Mouse (Mus musculus): ENCODE measurements at regions not wholly inside any gene's neighbourhood (a gene's known extent, or its start where the extent isn't known, plus 50 kb on each side); places are given as distances from the start of the nearest gene placed in this dataset.

DNA sequence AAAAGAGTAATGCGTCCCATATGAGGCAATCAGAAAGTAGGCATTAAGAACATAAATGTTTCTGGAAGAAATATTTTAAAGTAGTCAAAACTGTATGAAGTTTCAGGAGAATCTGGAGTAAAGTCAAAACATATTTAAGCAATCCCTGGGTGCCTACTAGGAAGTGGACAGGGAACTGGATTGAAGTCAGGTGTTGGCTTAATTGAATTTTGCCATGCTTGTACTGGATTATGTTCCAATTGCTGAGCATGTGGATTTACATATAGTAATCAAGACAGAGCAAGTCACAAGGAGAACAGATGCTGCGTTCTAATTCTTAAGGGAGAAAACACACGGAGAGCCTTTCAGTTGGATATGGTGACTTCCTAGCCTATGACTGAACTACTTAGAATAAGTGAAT, 259.8 kb upstream of the Robo2 start:
- no peak overlapping the region for H3K27ac ChIP-seq
- H3K27me3 ChIP-seq: no peaks in the 10 kb centered on the region
- no peak overlapping the region for H3K4me3 ChIP-seq
- no peaks in the 10 kb centered on the region for H3K9me3 ChIP-seq (replicated peaks)
- H3K4me1 ChIP-seq (replicated peaks): no peaks in the 10 kb centered on the region
- no peaks in the 10 kb centered on the region for H3K36me3 ChIP-seq
- H3K4me2 ChIP-seq: no peak overlapping the region
- H3K9ac ChIP-seq: no peak overlapping the region
- WGBS: 84% methylated on average over 3 of the region's 3 CpGs
- no peak for ATAC-seq (replicated peaks; ENCODE audit: insufficient number of reproducible peaks, insufficient read depth, low FRiP score, low read depth)

GRCm38 (mm10) chr16:74664337-74664736, 252.7 kb upstream of the Robo2 start:
- no peak overlapping the region for H3K4me3 ChIP-seq
- 57% methylated on average over 1 of the region's 1 CpGs for WGBS
- H3K4me1 ChIP-seq (replicated peaks): no peaks in the 10 kb centered on the region
- no peak overlapping the region for H3K27ac ChIP-seq
- H3K9me3 ChIP-seq (replicated peaks): no peaks in the 10 kb centered on the region
- H3K36me3 ChIP-seq: no peaks in the 10 kb centered on the region
- H3K27me3 ChIP-seq: no peaks in the 10 kb centered on the region
- H3K4me2 ChIP-seq: no peak overlapping the region
- ATAC-seq (replicated peaks; ENCODE audit: insufficient number of reproducible peaks, insufficient read depth, low FRiP score, low read depth): no peak
- no peak overlapping the region for H3K9ac ChIP-seq

- H3K4me3 ChIP-seq: no peak overlapping the region
- H3K9me3 ChIP-seq (replicated peaks): no peaks in the 10 kb centered on the region
- H3K27ac ChIP-seq: no peak overlapping the region
- H3K27me3 ChIP-seq: no peaks in the 10 kb centered on the region
- WGBS: 76% methylated on average over 3 of the region's 3 CpGs
- no peak for ATAC-seq (replicated peaks; ENCODE audit: insufficient number of reproducible peaks, insufficient read depth, low FRiP score, low read depth)
- no peaks in the 10 kb centered on the region for H3K36me3 ChIP-seq
- no peaks in the 10 kb centered on the region for H3K4me1 ChIP-seq (replicated peaks)
- no peak overlapping the region for H3K4me2 ChIP-seq
- no peak overlapping the region for H3K9ac ChIP-seq
These were observed 239.6 kb upstream of the Robo2 start for GRCm38 (mm10) chr16:74651244-74651643.

DNA sequence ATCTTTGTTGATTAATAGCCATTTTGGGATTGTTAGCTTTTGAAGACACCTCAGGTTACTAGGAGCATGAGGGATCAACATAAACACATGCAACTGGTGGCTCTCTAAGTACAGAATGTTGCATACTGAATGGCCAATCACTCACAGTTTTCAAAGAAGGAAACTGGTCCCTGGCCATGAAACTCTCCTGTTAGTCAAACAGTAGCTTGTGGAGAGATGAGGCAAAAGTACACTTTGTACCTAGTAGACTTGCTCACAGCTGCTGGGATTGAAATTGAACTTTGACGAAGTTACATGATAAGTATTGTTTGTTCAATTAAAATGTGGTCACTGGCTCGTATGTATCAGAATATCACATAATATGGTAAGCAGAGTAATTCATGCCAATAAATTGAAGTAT, 237.6 kb upstream of the Robo2 start:
- ATAC-seq (replicated peaks; ENCODE audit: insufficient number of reproducible peaks, insufficient read depth, low FRiP score, low read depth): no peak
- WGBS: 82% methylated on average over 2 of the region's 2 CpGs
- no peaks in the 10 kb centered on the region for H3K4me1 ChIP-seq (replicated peaks)
- H3K9ac ChIP-seq: no peak overlapping the region
- H3K9me3 ChIP-seq (replicated peaks): no peaks in the 10 kb centered on the region
- H3K27me3 ChIP-seq: no peaks in the 10 kb centered on the region
- no peaks in the 10 kb centered on the region for H3K36me3 ChIP-seq
- no peak overlapping the region for H3K4me3 ChIP-seq
- H3K4me2 ChIP-seq: no peak overlapping the region
- no peak overlapping the region for H3K27ac ChIP-seq

- no peak overlapping the region for H3K27ac ChIP-seq
- no peaks in the 10 kb centered on the region for H3K27me3 ChIP-seq
- H3K36me3 ChIP-seq: no peaks in the 10 kb centered on the region
- ATAC-seq (replicated peaks; ENCODE audit: insufficient number of reproducible peaks, insufficient read depth, low FRiP score, low read depth): no peak
- no peaks in the 10 kb centered on the region for H3K9me3 ChIP-seq (replicated peaks)
- no peak overlapping the region for H3K4me2 ChIP-seq
- no peaks in the 10 kb centered on the region for H3K4me1 ChIP-seq (replicated peaks)
- no peak overlapping the region for H3K9ac ChIP-seq
- no peak overlapping the region for H3K4me3 ChIP-seq
These were observed 236.8 kb upstream of the Robo2 start for GRCm38 (mm10) chr16:74648384-74648783.

DNA sequence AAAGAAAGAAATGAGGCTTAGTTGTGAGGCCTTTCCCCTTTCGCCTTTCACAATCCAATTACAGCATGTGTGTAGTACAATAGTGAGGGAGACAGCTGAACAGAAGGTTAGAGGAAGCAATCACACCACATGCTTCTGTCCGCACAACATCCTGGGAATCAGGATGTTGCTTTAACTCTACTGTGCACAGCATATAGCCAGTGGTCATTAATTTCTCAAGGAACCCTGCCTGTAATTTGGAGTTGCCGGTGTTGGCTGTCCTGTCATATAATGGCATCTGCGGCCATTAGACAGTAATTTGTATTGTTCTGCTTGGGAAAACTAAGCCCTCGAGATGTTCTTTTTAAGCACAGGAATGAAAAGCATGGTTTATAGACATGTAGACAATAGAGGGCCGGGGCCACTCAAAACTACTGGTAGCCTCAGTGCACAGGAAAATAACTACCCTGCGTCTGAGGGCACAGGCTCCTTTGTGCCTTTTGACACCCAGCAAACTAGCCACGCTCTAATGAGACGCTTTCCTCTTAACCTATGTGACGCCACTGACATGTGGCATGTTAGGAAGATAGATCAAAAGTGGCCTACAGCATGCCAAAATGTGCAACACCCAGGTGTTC, 233.2 kb upstream of the Robo2 start:
- H3K4me3 ChIP-seq: no peak overlapping the region
- no peak for ATAC-seq (replicated peaks; ENCODE audit: insufficient number of reproducible peaks, insufficient read depth, low FRiP score, low read depth)
- 80% methylated on average over 10 of the region's 10 CpGs for WGBS
- no peak overlapping the region for H3K27ac ChIP-seq
- H3K9me3 ChIP-seq (replicated peaks): no peaks in the 10 kb centered on the region
- no peaks in the 10 kb centered on the region for H3K4me1 ChIP-seq (replicated peaks)
- H3K4me2 ChIP-seq: no peak overlapping the region
- no peaks in the 10 kb centered on the region for H3K27me3 ChIP-seq
- no peaks in the 10 kb centered on the region for H3K36me3 ChIP-seq
- no peak overlapping the region for H3K9ac ChIP-seq

- H3K27me3 ChIP-seq: no peaks in the 10 kb centered on the region
- H3K36me3 ChIP-seq: no peaks in the 10 kb centered on the region
- no peaks in the 10 kb centered on the region for H3K4me1 ChIP-seq (replicated peaks)
- H3K4me3 ChIP-seq: no peak overlapping the region
- H3K9me3 ChIP-seq (replicated peaks): no peaks in the 10 kb centered on the region
- no peak for ATAC-seq (replicated peaks; ENCODE audit: insufficient number of reproducible peaks, insufficient read depth, low FRiP score, low read depth)
- H3K27ac ChIP-seq: no peak overlapping the region
- WGBS: 70% methylated on average over 7 of the region's 7 CpGs
- H3K9ac ChIP-seq: no peak overlapping the region
- no peak overlapping the region for H3K4me2 ChIP-seq
These were observed 228.2 kb upstream of the Robo2 start for GRCm38 (mm10) chr16:74639805-74640204.

- H3K27me3 ChIP-seq: no peaks in the 10 kb centered on the region
- H3K4me2 ChIP-seq: no peak overlapping the region
- H3K36me3 ChIP-seq: no peaks in the 10 kb centered on the region
- no peak for ATAC-seq (replicated peaks; ENCODE audit: insufficient number of reproducible peaks, insufficient read depth, low FRiP score, low read depth)
- no peaks in the 10 kb centered on the region for H3K4me1 ChIP-seq (replicated peaks)
- no peak overlapping the region for H3K27ac ChIP-seq
- H3K9ac ChIP-seq: no peak overlapping the region
- H3K4me3 ChIP-seq: no peak overlapping the region
- 80% methylated on average over 5 of the region's 5 CpGs for WGBS
- H3K9me3 ChIP-seq (replicated peaks): no peaks in the 10 kb centered on the region
These were observed 226.0 kb upstream of the Robo2 start for GRCm38 (mm10) chr16:74637638-74638037.

DNA sequence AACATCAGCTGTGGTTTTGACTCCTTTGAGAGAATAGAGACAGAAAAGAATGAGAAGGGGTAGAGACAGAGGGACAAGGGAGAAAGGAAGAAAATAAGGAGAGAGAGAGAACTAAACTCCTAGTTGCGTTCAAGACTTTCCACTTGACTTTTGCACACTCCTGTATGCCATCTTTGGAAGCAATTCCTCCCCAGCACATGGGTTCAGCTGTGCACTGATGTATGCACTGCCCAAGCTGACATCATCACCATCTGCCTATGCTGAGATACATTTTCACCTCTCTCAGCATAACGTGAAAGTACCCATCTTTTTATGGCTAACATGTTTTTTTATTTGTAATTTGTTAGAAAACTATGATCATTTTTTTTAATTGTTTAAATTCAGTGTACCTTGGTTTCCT, 214.2 kb upstream of the Robo2 start:
- H3K9me3 ChIP-seq (replicated peaks): no peaks in the 10 kb centered on the region
- no peak overlapping the region for H3K27ac ChIP-seq
- H3K27me3 ChIP-seq: no peaks in the 10 kb centered on the region
- no peaks in the 10 kb centered on the region for H3K4me1 ChIP-seq (replicated peaks)
- WGBS: 74% methylated on average over 2 of the region's 2 CpGs
- H3K36me3 ChIP-seq: no peaks in the 10 kb centered on the region
- H3K9ac ChIP-seq: no peak overlapping the region
- no peak for ATAC-seq (replicated peaks; ENCODE audit: insufficient number of reproducible peaks, insufficient read depth, low FRiP score, low read depth)
- no peak overlapping the region for H3K4me2 ChIP-seq
- no peak overlapping the region for H3K4me3 ChIP-seq

DNA sequence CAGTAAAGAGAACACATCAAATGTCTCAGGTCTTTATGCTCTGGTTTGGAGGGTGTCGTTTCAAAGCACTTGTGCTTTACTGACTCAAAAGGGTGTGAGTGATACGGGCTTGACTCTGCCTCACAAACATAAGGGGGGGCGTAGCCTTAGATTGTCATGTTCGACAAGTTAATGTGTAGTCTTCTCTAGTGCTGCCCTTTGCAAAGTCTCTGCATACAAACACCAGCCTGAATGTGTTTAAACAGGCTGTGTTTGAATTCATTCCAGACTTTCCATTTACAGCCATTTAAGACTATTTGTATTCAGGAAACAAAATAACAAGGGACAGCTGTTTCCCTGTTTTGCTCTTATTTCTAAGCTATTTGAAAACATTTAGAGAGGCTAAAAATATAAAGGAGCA, 200.4 kb upstream of the Robo2 start:
- Histone ChIP-seq H3K4me3 (no peak overlapping the region), H3K4me1 (replicated peaks) (no peaks in the 10 kb centered on the region), H3K27me3 (no peaks in the 10 kb centered on the region), H3K4me2 (no peak overlapping the region), H3K9me3 (replicated peaks) (no peaks in the 10 kb centered on the region), H3K36me3 (no peaks in the 10 kb centered on the region), H3K9ac (no peak overlapping the region), H3K27ac (no peak overlapping the region)
- WGBS: 50% methylated on average over 4 of the region's 4 CpGs
- no peak for ATAC-seq (replicated peaks; ENCODE audit: insufficient number of reproducible peaks, insufficient read depth, low FRiP score, low read depth)

- H3K9ac ChIP-seq: no peak overlapping the region
- H3K4me2 ChIP-seq: no peak overlapping the region
- no peak overlapping the region for H3K4me3 ChIP-seq
- H3K27ac ChIP-seq: no peak overlapping the region
- no peaks in the 10 kb centered on the region for H3K9me3 ChIP-seq (replicated peaks)
- whole genome bisulfite sequencing: 74% methylated on average over 4 of the region's 4 CpGs
- no peaks in the 10 kb centered on the region for H3K27me3 ChIP-seq
- H3K36me3 ChIP-seq: no peaks in the 10 kb centered on the region
- ATAC-seq (replicated peaks; ENCODE audit: insufficient number of reproducible peaks, insufficient read depth, low FRiP score, low read depth): no peak
- H3K4me1 ChIP-seq (replicated peaks): no peaks in the 10 kb centered on the region
These were observed 197.9 kb upstream of the Robo2 start for GRCm38 (mm10) chr16:74609564-74609963.

GRCm38 (mm10) chr16:74598361-74598760, 186.7 kb upstream of the Robo2 start:
- H3K4me1 ChIP-seq (replicated peaks): no peaks in the 10 kb centered on the region
- no peak overlapping the region for H3K4me2 ChIP-seq
- ATAC-seq (replicated peaks; ENCODE audit: insufficient number of reproducible peaks, insufficient read depth, low FRiP score, low read depth): no peak
- 67% methylated on average over 1 of the region's 1 CpGs for WGBS
- no peaks in the 10 kb centered on the region for H3K27me3 ChIP-seq
- no peaks in the 10 kb centered on the region for H3K36me3 ChIP-seq
- H3K9ac ChIP-seq: no peak overlapping the region
- no peak overlapping the region for H3K4me3 ChIP-seq
- H3K27ac ChIP-seq: no peak overlapping the region
- H3K9me3 ChIP-seq (replicated peaks): no peaks in the 10 kb centered on the region
